10 mouse cellular contexts compared by ENCODE assay signal in the genomic region with DNA sequence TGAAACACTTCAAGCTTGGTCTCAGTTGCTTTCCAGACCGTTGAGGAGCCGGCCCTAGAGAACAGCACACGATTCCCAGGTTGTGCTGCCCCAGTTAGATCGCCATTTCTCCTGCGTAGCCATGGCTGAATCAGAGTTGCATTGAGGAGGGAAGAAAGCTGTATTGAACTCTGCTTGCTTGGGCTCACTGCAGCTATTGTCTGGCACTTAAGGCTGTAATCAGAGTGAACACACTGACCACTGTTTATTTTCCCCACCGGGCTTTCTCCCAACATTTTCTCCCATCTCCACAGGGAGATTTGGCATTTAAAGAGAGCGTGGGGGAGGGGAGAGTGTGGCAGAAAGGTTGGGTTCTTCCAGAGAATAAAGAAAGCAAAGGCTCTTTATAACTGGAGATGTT. TPM values are rescaled to one million over a fixed set of nuclear protein-coding genes. Genes with fewer than 3 reads are reported as not detected.
DNase-seq lines count a peak whose midpoint lies in the region; TF ChIP-seq lines count a peak whose summit lies in the region.
"Had no signal": no experiment of that assay in that cellular context is flagged by ENCODE, and none has a peak within 500 bp of the region (broad histone marks: within the 10 kb centered on the region; RNA-seq: fewer than 3 reads in every experiment).

No protein-coding gene starts in this region.

- TF ChIP-seq POLR2A in testis, adult 2 months (IDR thresholded peaks at IDR 0.05; ENCODE audit: control insufficient read depth, low read depth, low read length), result no peak

- no peak overlapping the region for H3K4me3 ChIP-seq in heart, embryonic 10.5 days
- H3K4me3 ChIP-seq in testis, adult 2 months (ENCODE audit: control insufficient read depth, low read depth, low read length), result peak overlapping the region; percentile 44
- H3K4me3 ChIP-seq in limb, embryonic 10.5 days, result no peak overlapping the region
- H3K4me3 ChIP-seq: myocyte had no signal

- peak; percentile 77 for DNase-seq in heart, adult 11 months
- no peak for DNase-seq in heart, embryonic 10.5 days (ENCODE audit: low spot score)
- DNase-seq in testis, postnatal 14 days (ENCODE audit: low spot score), result no peak
- DNase-seq in limb, embryonic 10.5 days (ENCODE audit: low spot score), result no peak
- no peak for DNase-seq in embryo, embryonic 9.5 days (ENCODE audit: extremely low spot score)
- DNase-seq in adrenal gland, adult 2 months, result no peak
- DNase-seq in urinary bladder, postnatal 4 days (ENCODE audit: low spot score in 2 of 2), result no peak

- no peak; the same call in 1 of the 2 replicates for TF ChIP-seq CTCF in testis, adult 2 months (IDR thresholded peaks at IDR 0.05; ENCODE audit: control insufficient read depth, insufficient read depth, insufficient replicate concordance, low read depth, low read length)

- H3K9me3 ChIP-seq in heart, embryonic 10.5 days, result 0 out of 2 replicates have a peak, but pooled peaks cover under 1% of the 10 kb centered on the region
- no peaks in the 10 kb centered on the region for H3K9me3 ChIP-seq in limb, embryonic 10.5 days (replicated peaks)

- H3K36me3 ChIP-seq in heart, embryonic 10.5 days, result no peaks in the 10 kb centered on the region
- no peaks in the 10 kb centered on the region for H3K36me3 ChIP-seq in testis, adult 2 months (ENCODE audit: control insufficient read depth, insufficient read depth, low read length)
- no peaks in the 10 kb centered on the region for H3K36me3 ChIP-seq in limb, embryonic 10.5 days

- peaks cover 19% of the 10 kb centered on the region for H3K4me1 ChIP-seq in heart, embryonic 10.5 days
- H3K4me1 ChIP-seq in testis, adult 2 months (ENCODE audit: control insufficient read depth, insufficient read depth, low read length), result peaks cover 7% of the 10 kb centered on the region
- H3K4me1 ChIP-seq in limb, embryonic 10.5 days, result peaks cover 25% of the 10 kb centered on the region

- H3K27ac ChIP-seq in heart, embryonic 10.5 days, result no peak overlapping the region; the same call in 1 of the 2 replicates
- H3K27ac ChIP-seq in testis, adult 2 months (ENCODE audit: control insufficient read depth, insufficient read depth, low read depth, low read length), result no peak overlapping the region
- peak overlapping the region; percentile 64 for H3K27ac ChIP-seq in limb, embryonic 10.5 days

- 38% methylated on average over 7 of the region's 7 CpGs for WGBS in heart, embryonic 10.5 days
- 48% methylated on average over 7 of the region's 7 CpGs for WGBS in limb, embryonic 10.5 days

- H3K27me3 ChIP-seq in heart, embryonic 10.5 days (ENCODE audit: insufficient read depth, poor library complexity, severe bottlenecking), result no peaks in the 10 kb centered on the region
- no peaks in the 10 kb centered on the region for H3K27me3 ChIP-seq in testis, adult 2 months (ENCODE audit: control insufficient read depth, insufficient read depth, low read length)
- no peaks in the 10 kb centered on the region for H3K27me3 ChIP-seq in limb, embryonic 10.5 days (ENCODE audit: low read depth, poor library complexity, severe bottlenecking)
- H3K27me3 ChIP-seq: CH12.LX had no signal

RNA-seq across cellular contexts. Expression of gene Prickle2, which starts 22.6 kb away (rescaled TPM):
- 5.8 and 6.6 TPM in 2 replicates for polyA plus RNA-seq in heart, embryonic 10.5 days (2016; fragmentation: Nextera tagmentation; extraction: Ambion mirVana)
- 1.4 and 1.5 TPM in 2 replicates for polyA plus RNA-seq in testis, adult 2 months (2012; rRNA removed)
- polyA plus RNA-seq in limb, embryonic 10.5 days (2016; fragmentation: Nextera tagmentation; extraction: Ambion mirVana), result 3.0 and 4.5 TPM in 2 replicates
- total RNA-seq in adrenal gland, adult 2 months (2021), result 10 to 100 TPM in 1 of 2 experiments, 1 to 10 TPM in 1; 5.0 to 11.1 TPM
- 1.8 and 2.4 TPM in 2 replicates for polyA plus RNA-seq in adrenal gland, adult 2 months (2012; rRNA removed)
- total RNA-seq: CH12.LX had no signal
